Mouse (Mus musculus) brown adipose tissue, adult 24 weeks (tissue): ENCODE data around the gene Nadsyn1. TPM values are rescaled to one million over a fixed set of nuclear protein-coding genes. Genes with fewer than 3 reads are reported as not detected.

Experiments
- H3K27ac ChIP-seq: fragments of 200-500 bp; replicated peaks from 2 replicates; pipeline ENCODE4 v1.5.1; 2012; ENCODE audit warnings: low read depth, mild to moderate bottlenecking, low read length
- H3K4me1 ChIP-seq: fragments of 200-500 bp; 2 replicates; pipeline ENCODE4 v1.6.1; 2012; ENCODE audit warnings: low read length, mixed read lengths; ENCODE audit not compliant: control insufficient read depth, insufficient read depth, insufficient read length
- H3K4me3 ChIP-seq: fragments of 200-500 bp; 2 replicates; pipeline ENCODE4 v1.5.1; 2012; ENCODE audit warnings: low read depth, mild to moderate bottlenecking, low read length, moderate library complexity; ENCODE audit not compliant: insufficient read depth
- polyA plus RNA-seq: library from polyadenylated mRNA; stranded (reverse); fragments of >200 nt; gene quantifications from 2 replicates; pipeline ENCODE4 v1.2.4, GENCODE M21; 2012; ENCODE audit not compliant: missing spikeins, insufficient read depth, insufficient read length

The Nadsyn1 gene
- polyA plus RNA-seq, 1 experiment: 8.2 TPM

GRCm38 (mm10) chr7:143777375-143777774 is 45.3 kb downstream of the Nadsyn1 start:
- H3K27ac ChIP-seq: no peak overlapping the region
- H3K4me1 ChIP-seq: no peaks in the 10 kb centered on the region
- H3K4me3 ChIP-seq: no peak overlapping the region

GRCm38 (mm10) chr7:143776137-143776536 is 46.5 kb downstream of the Nadsyn1 start:
- no peak overlapping the region for H3K4me3 ChIP-seq

GRCm38 (mm10) chr7:143769461-143769860 is 53.2 kb downstream of the Nadsyn1 start:
- H3K4me1 ChIP-seq: no peaks in the 10 kb centered on the region
- no peak overlapping the region for H3K27ac ChIP-seq
- H3K4me3 ChIP-seq: no peak overlapping the region

More at GRCm38 (mm10) chr7:143776137-143776536, 46.5 kb downstream of the Nadsyn1 start:
- H3K27ac ChIP-seq: no peak overlapping the region
- H3K4me1 ChIP-seq: no peaks in the 10 kb centered on the region

- no peak overlapping the region for H3K27ac ChIP-seq
- H3K4me3 ChIP-seq: no peak overlapping the region
- H3K4me1 ChIP-seq: no peaks in the 10 kb centered on the region
These were observed 54.4 kb downstream of the Nadsyn1 start for GRCm38 (mm10) chr7:143768267-143768666.

GRCm38 (mm10) chr7:143766893-143767292 is 55.8 kb downstream of the Nadsyn1 start, which contains the start of gene Mrgprg:
Gene Mrgprg, minus strand, starts transcription at chr7:143766993.
- Histone ChIP-seq H3K4me3 (no peak within 1 kb of the TSS), H3K4me1 (no peaks in the 10 kb centered on the region)

GRCm38 (mm10) chr7:143764876-143765530 is 57.6 kb downstream of the Nadsyn1 start:
- no peak overlapping the region for H3K4me3 ChIP-seq
- H3K27ac ChIP-seq: no peak overlapping the region

More at GRCm38 (mm10) chr7:143766893-143767292, 55.8 kb downstream of the Nadsyn1 start, which contains the start of gene Mrgprg:
- H3K27ac ChIP-seq: no peak within 1 kb of the TSS

GRCm38 (mm10) chr7:143763794-143764193 is 58.9 kb downstream of the Nadsyn1 start:
- Histone ChIP-seq H3K4me1 (no peaks in the 10 kb centered on the region), H3K4me3 (no peak overlapping the region), H3K27ac (no peak overlapping the region)

More at GRCm38 (mm10) chr7:143764876-143765530, 57.6 kb downstream of the Nadsyn1 start:
- no peaks in the 10 kb centered on the region for H3K4me1 ChIP-seq

GRCm38 (mm10) chr7:143758956-143759355 is 63.7 kb downstream of the Nadsyn1 start:
- no peak overlapping the region for H3K4me3 ChIP-seq
- peaks cover 10% of the 10 kb centered on the region; the same call in 1 of the 2 replicates for H3K4me1 ChIP-seq

GRCm38 (mm10) chr7:143757696-143758095 is 65.0 kb downstream of the Nadsyn1 start:
- no peak overlapping the region for H3K4me3 ChIP-seq
- 0 out of 2 replicates have a peak overlapping the region, but pooled peaks have one; percentile 21 for H3K27ac ChIP-seq
- peaks cover 10% of the 10 kb centered on the region; the same call in 1 of the 2 replicates for H3K4me1 ChIP-seq

More at GRCm38 (mm10) chr7:143758956-143759355, 63.7 kb downstream of the Nadsyn1 start:
- H3K27ac ChIP-seq: no peak overlapping the region

GRCm38 (mm10) chr7:143757027-143757390 is 65.6 kb downstream of the Nadsyn1 start:
- H3K27ac ChIP-seq: no peak overlapping the region
- H3K4me1 ChIP-seq: peaks cover 10% of the 10 kb centered on the region; the same call in 1 of the 2 replicates
- H3K4me3 ChIP-seq: peak overlapping the region; percentile 40

GRCm38 (mm10) chr7:143756125-143757026 is 66.3 kb downstream of the Nadsyn1 start, which contains the start of gene Osbpl5:
Gene Osbpl5, minus strand, starts transcription at chr7:143756985.
- peaks cover 10% of the 10 kb centered on the region; the same call in 1 of the 2 replicates for H3K4me1 ChIP-seq
- peak within 1 kb of the TSS; percentile 85 for H3K27ac ChIP-seq
- peak within 1 kb of the TSS; percentile 40 for H3K4me3 ChIP-seq

GRCm38 (mm10) chr7:143755357-143756124 is 67.1 kb downstream of the Nadsyn1 start:
- H3K27ac ChIP-seq: peak overlapping the region; percentile 85
- no peak overlapping the region for H3K4me3 ChIP-seq

GRCm38 (mm10) chr7:143753990-143754715 is 68.5 kb downstream of the Nadsyn1 start:
- peaks cover 10% of the 10 kb centered on the region; the same call in 1 of the 2 replicates for H3K4me1 ChIP-seq
- no peak overlapping the region for H3K4me3 ChIP-seq

More at GRCm38 (mm10) chr7:143755357-143756124, 67.1 kb downstream of the Nadsyn1 start:
- H3K4me1 ChIP-seq: peaks cover 10% of the 10 kb centered on the region; the same call in 1 of the 2 replicates

GRCm38 (mm10) chr7:143752606-143753005 is 70.0 kb downstream of the Nadsyn1 start:
- Histone ChIP-seq H3K4me1 (peaks cover 10% of the 10 kb centered on the region; the same call in 1 of the 2 replicates), H3K27ac (no peak overlapping the region), H3K4me3 (no peak overlapping the region)

More at GRCm38 (mm10) chr7:143753990-143754715, 68.5 kb downstream of the Nadsyn1 start:
- H3K27ac ChIP-seq: peak overlapping the region; percentile 63; the same call in 1 of the 2 replicates
